Mouse (Mus musculus): Measurements from ENCODE around the gene Prickle2. TPM values are rescaled to one million over a fixed set of nuclear protein-coding genes. Genes with fewer than 3 reads are reported as not detected.
A peak's percentile ranks its signal among the peaks of the same experiment; 100 is the strongest.

Prickle2 gene
- polyA plus RNA-seq, 1 experiment from 2014 or later: 5.3 TPM

- no peak overlapping the region for H3K4me3 ChIP-seq
- no peaks in the 10 kb centered on the region for H3K27me3 ChIP-seq (replicated peaks; ENCODE audit: low read depth, poor library complexity, severe bottlenecking)
- no peaks in the 10 kb centered on the region for H3K9me3 ChIP-seq
- H3K4me1 ChIP-seq: peaks cover 25% of the 10 kb centered on the region
- no peak for DNase-seq (ENCODE audit: low spot score)
- 75% methylated on average over 4 of the region's 4 CpGs for WGBS
- H3K27ac ChIP-seq (replicated peaks): no peak overlapping the region
- H3K36me3 ChIP-seq (replicated peaks): no peaks in the 10 kb centered on the region
These were observed 42.5 kb downstream of the Prickle2 start for GRCm38 (mm10) chr6:92663433-92663832.

- peaks cover 8% of the 10 kb centered on the region; the same call in 1 of the 2 replicates for H3K4me1 ChIP-seq
- no peaks in the 10 kb centered on the region for H3K36me3 ChIP-seq (replicated peaks)
- H3K9me3 ChIP-seq: no peaks in the 10 kb centered on the region
- no peaks in the 10 kb centered on the region for H3K27me3 ChIP-seq (replicated peaks; ENCODE audit: low read depth, poor library complexity, severe bottlenecking)
- no peak overlapping the region for H3K4me3 ChIP-seq
- H3K27ac ChIP-seq (replicated peaks): peak overlapping the region; percentile 14; the same call in 1 of the 2 replicates
- no peak for DNase-seq (ENCODE audit: low spot score)
- WGBS: 81% methylated on average over 1 of the region's 1 CpGs
These were observed 56.9 kb downstream of the Prickle2 start for GRCm38 (mm10) chr6:92649063-92649462.

- Histone ChIP-seq H3K4me1 (peaks cover 8% of the 10 kb centered on the region; the same call in 1 of the 2 replicates), H3K36me3 (replicated peaks) (no peaks in the 10 kb centered on the region), H3K27me3 (replicated peaks; ENCODE audit: low read depth, poor library complexity, severe bottlenecking) (no peaks in the 10 kb centered on the region), H3K9me3 (no peaks in the 10 kb centered on the region), H3K4me3 (no peak overlapping the region), H3K27ac (replicated peaks) (peak overlapping the region; percentile 14; the same call in 1 of the 2 replicates)
- 46% methylated on average over 2 of the region's 2 CpGs for WGBS
- DNase-seq (ENCODE audit: low spot score): no peak
These were observed 57.4 kb downstream of the Prickle2 start for GRCm38 (mm10) chr6:92648571-92648970.

DNA sequence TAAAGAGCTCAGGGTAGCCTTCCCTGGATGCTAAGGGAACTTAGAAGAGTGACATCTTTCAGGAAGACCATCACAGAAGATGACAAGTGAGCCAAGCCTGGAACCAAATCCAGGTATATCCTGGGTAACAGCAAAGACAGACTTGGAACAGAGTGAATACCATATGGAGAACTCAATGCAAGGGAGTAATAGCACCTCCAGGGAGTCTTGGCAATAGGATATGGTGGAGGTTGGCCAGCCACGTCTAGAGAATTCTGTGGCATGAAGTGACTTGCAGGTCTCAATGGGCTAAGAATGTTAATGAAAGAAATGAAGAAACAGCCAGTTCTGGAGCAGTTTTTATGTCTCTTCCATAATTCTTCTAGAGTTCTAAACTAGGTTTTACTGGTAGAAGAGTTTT is 63.0 kb downstream of the Prickle2 start:
- H3K4me3 ChIP-seq: no peak overlapping the region
- 79% methylated on average over 1 of the region's 1 CpGs for WGBS

GRCm38 (mm10) chr6:92641956-92642355 is 64.0 kb downstream of the Prickle2 start:
- Histone ChIP-seq H3K4me1 (no peaks in the 10 kb centered on the region), H3K4me3 (no peak overlapping the region), H3K36me3 (replicated peaks) (no peaks in the 10 kb centered on the region), H3K27me3 (replicated peaks; ENCODE audit: low read depth, poor library complexity, severe bottlenecking) (no peaks in the 10 kb centered on the region), H3K9me3 (no peaks in the 10 kb centered on the region), H3K27ac (replicated peaks) (no peak overlapping the region)
- 85% methylated on average over 7 of the region's 7 CpGs for WGBS
- no peak for DNase-seq (ENCODE audit: low spot score)

More for the DNA sequence above, 63.0 kb downstream of the Prickle2 start:
- Histone ChIP-seq H3K27ac (replicated peaks) (no peak overlapping the region), H3K4me1 (no peaks in the 10 kb centered on the region), H3K9me3 (no peaks in the 10 kb centered on the region), H3K36me3 (replicated peaks) (no peaks in the 10 kb centered on the region), H3K27me3 (replicated peaks; ENCODE audit: low read depth, poor library complexity, severe bottlenecking) (no peaks in the 10 kb centered on the region)
- DNase-seq (ENCODE audit: low spot score): no peak

GRCm38 (mm10) chr6:92640896-92641295 is 65.1 kb downstream of the Prickle2 start:
- H3K27me3 ChIP-seq (replicated peaks; ENCODE audit: low read depth, poor library complexity, severe bottlenecking): no peaks in the 10 kb centered on the region
- H3K4me3 ChIP-seq: no peak overlapping the region
- no peak overlapping the region for H3K27ac ChIP-seq (replicated peaks)
- no peaks in the 10 kb centered on the region for H3K9me3 ChIP-seq
- no peak for DNase-seq (ENCODE audit: low spot score)
- H3K4me1 ChIP-seq: no peaks in the 10 kb centered on the region
- H3K36me3 ChIP-seq (replicated peaks): no peaks in the 10 kb centered on the region
- WGBS: 92% methylated on average over 2 of the region's 2 CpGs

DNA sequence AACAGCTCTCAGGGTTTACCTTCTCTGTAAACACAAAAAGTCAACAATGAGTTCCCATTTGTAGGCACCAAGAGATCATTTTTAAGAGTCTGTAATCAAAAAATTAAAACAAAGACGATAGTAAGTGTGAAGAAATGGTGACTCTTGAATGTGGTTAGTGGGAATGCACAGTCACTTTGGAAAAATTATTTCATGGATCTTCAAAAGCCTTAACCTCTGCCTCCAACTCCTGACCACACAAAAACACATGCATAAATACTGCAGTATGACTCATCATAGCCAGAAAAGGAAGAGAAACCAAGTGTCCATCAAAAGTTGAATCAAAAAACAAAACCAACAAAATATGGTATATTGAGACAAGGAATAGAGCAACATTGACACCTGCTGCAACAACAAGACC is 69.5 kb downstream of the Prickle2 start:
- DNase-seq (ENCODE audit: low spot score): no peak
- WGBS: 83% methylated on average over 1 of the region's 1 CpGs
- Histone ChIP-seq H3K4me3 (no peak overlapping the region), H3K27ac (replicated peaks) (no peak overlapping the region), H3K27me3 (replicated peaks; ENCODE audit: low read depth, poor library complexity, severe bottlenecking) (no peaks in the 10 kb centered on the region), H3K36me3 (replicated peaks) (no peaks in the 10 kb centered on the region), H3K4me1 (peaks cover 11% of the 10 kb centered on the region), H3K9me3 (no peaks in the 10 kb centered on the region)

DNA sequence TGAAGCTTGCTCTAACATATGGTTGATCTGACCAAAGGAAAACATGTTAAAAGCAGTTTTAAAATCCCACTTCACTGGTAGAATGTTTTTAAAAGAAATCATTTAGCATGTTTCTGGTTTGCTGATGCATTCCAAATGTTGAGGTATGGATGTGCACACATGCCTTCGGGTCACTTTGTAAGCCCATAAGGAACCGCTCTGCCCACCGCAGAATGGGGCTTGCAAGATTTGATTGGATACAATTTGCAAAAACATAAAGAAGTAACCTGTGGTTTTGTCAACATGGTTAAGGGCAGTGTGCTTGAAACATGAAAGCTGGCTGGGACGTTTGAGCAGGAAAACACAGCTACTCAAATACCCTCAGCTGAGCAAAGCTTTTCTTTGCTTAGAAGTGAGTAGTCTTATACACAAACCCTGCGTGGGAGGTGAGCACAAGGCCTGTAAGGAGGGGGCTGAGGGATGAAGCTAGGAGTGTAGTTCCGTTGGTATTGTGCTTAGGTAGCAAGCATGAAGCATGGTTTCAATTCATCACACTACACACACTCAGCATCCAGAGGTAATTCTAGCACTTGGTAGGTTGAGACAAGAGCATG is 71.0 kb downstream of the Prickle2 start:
- peaks cover 11% of the 10 kb centered on the region for H3K4me1 ChIP-seq
- no peaks in the 10 kb centered on the region for H3K36me3 ChIP-seq (replicated peaks)
- H3K4me3 ChIP-seq: no peak overlapping the region
- no peaks in the 10 kb centered on the region for H3K27me3 ChIP-seq (replicated peaks; ENCODE audit: low read depth, poor library complexity, severe bottlenecking)
- 76% methylated on average over 6 of the region's 6 CpGs for WGBS
- H3K27ac ChIP-seq (replicated peaks): no peak overlapping the region
- DNase-seq (ENCODE audit: low spot score): no peak
- no peaks in the 10 kb centered on the region for H3K9me3 ChIP-seq

- Histone ChIP-seq H3K9me3 (no peaks in the 10 kb centered on the region), H3K27ac (replicated peaks) (no peak overlapping the region), H3K4me1 (peaks cover 22% of the 10 kb centered on the region), H3K27me3 (replicated peaks; ENCODE audit: low read depth, poor library complexity, severe bottlenecking) (no peaks in the 10 kb centered on the region), H3K36me3 (replicated peaks) (no peaks in the 10 kb centered on the region), H3K4me3 (no peak overlapping the region)
- no peak for DNase-seq (ENCODE audit: low spot score)
- WGBS: 98% methylated on average over 2 of the region's 2 CpGs
These were observed 75.0 kb downstream of the Prickle2 start for GRCm38 (mm10) chr6:92630991-92631390.

DNA sequence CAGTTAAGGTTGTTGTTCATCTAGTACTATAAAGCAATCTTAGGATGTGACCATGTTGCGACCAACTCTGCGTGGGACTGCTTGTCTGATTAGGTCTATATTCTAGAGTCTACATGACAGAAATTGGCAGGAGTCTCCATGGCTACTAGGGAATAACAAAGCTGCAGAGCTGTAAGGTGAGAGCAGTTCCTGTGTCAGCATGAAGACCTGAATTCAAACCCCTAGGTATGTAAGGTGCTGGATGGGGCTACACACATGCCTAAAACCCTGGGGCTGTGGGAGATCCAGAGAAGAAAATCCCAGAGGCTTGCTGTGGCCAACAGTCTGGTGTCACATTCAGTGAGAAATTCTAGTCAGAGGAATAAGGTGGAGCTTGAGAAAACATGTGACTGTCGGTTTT is 78.2 kb downstream of the Prickle2 start:
- DNase-seq (ENCODE audit: low spot score): no peak
- 87% methylated on average over 3 of the region's 3 CpGs for WGBS
- no peaks in the 10 kb centered on the region for H3K27me3 ChIP-seq (replicated peaks; ENCODE audit: low read depth, poor library complexity, severe bottlenecking)
- no peaks in the 10 kb centered on the region for H3K36me3 ChIP-seq (replicated peaks)
- H3K4me3 ChIP-seq: no peak overlapping the region
- H3K4me1 ChIP-seq: peaks cover 29% of the 10 kb centered on the region
- no peaks in the 10 kb centered on the region for H3K9me3 ChIP-seq
- no peak overlapping the region for H3K27ac ChIP-seq (replicated peaks)

DNA sequence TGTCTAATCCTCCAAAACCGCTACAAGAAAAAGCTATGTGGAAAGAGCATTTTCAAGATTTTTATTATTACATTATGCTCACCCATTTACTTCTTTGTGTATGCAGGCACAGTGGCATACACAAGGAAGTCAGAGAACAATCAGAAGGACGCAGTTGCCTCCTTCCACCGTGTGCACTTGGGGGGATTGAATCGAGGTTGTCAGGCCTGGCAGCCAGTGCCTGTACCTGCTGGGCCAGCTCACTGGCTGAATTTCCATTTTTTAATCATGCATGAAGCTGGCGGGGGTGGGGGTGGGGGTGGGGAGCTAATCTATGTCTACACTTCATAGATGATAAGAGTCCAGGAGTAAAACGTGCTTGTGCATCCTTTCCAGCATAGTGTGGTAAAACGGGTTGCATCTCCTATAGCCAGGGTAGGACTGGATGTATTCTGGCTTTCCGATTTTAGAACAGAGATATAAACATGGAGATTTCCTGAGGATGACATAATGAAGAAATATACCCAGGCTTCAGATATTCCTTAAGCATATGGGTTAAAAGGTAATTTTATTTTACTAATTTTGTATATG is 78.8 kb downstream of the Prickle2 start:
- no peaks in the 10 kb centered on the region for H3K27me3 ChIP-seq (replicated peaks; ENCODE audit: low read depth, poor library complexity, severe bottlenecking)

GRCm38 (mm10) chr6:92625923-92626322 is 80.0 kb downstream of the Prickle2 start:
- H3K27me3 ChIP-seq (replicated peaks; ENCODE audit: low read depth, poor library complexity, severe bottlenecking): no peaks in the 10 kb centered on the region
- no peak overlapping the region for H3K27ac ChIP-seq (replicated peaks)
- no peaks in the 10 kb centered on the region for H3K36me3 ChIP-seq (replicated peaks)
- WGBS: 79% methylated on average over 1 of the region's 1 CpGs
- peaks cover 22% of the 10 kb centered on the region for H3K4me1 ChIP-seq
- H3K4me3 ChIP-seq: no peak overlapping the region
- no peak for DNase-seq (ENCODE audit: low spot score)
- no peaks in the 10 kb centered on the region for H3K9me3 ChIP-seq

More for the DNA sequence above, 78.8 kb downstream of the Prickle2 start:
- WGBS: 82% methylated on average over 8 of the region's 8 CpGs
- Histone ChIP-seq H3K9me3 (no peaks in the 10 kb centered on the region), H3K4me1 (peaks cover 23% of the 10 kb centered on the region), H3K4me3 (no peak overlapping the region), H3K36me3 (replicated peaks) (no peaks in the 10 kb centered on the region), H3K27ac (replicated peaks) (no peak overlapping the region)
- DNase-seq (ENCODE audit: low spot score): no peak

- H3K4me3 ChIP-seq: no peak overlapping the region
- peaks cover 6% of the 10 kb centered on the region for H3K36me3 ChIP-seq (replicated peaks)
- H3K9me3 ChIP-seq: peaks cover under 1% of the 10 kb centered on the region; the same call in 1 of the 2 replicates
- H3K27me3 ChIP-seq (replicated peaks; ENCODE audit: low read depth, poor library complexity, severe bottlenecking): no peaks in the 10 kb centered on the region
- DNase-seq (ENCODE audit: low spot score): no peak
- no peak overlapping the region; the same call in 1 of the 2 replicates for H3K27ac ChIP-seq (replicated peaks)
- 67% methylated on average over 6 of the region's 6 CpGs for WGBS
- H3K4me1 ChIP-seq: peaks cover 22% of the 10 kb centered on the region
These were observed 81.6 kb downstream of the Prickle2 start for GRCm38 (mm10) chr6:92624306-92624705.

Measured in embryonic facial prominence, embryonic 10.5 days (tissue).